Mouse (Mus musculus): Measurements from ENCODE around the gene Oaz1.
"Not testable (repeated sequence)": the region's sequence is repeated elsewhere in the genome, so short reads cannot be mapped to it uniquely, and the experiment has no call there.

Oaz1 gene

DNA sequence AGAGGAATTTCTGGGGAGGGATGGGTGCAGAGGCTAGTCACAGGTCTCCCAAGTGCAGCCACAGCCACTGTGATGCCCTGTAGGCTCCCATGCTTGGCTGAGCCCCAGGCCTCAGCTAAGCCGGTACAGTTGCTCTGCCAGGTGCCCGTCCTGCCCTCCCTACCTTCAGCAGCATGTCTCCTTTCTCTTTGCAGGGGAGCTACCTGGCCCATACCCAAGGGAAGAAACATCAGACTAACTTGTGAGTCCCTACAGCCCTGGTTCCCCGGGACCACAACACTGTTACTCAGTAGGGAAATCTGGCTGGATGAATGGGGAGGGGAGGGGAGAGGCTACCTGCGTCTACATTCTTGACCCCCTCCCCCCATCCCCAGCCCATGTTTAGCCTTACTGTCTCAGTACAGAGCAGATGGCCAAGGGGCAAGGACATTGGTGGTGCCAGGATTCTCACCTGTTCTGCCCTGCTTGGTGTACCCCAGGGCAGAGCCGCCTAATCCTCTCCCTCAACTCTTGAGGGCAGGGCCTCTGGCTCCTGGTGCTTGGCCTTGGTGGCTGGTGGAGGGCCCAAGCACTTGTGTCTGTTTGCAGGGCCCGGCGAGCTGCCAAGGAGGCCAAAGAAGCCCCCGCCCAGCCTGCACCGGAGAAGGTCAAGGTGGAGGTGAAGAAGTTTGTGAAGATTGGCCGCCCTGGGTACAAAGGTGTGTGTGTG, 24.1 kb upstream of the Oaz1 start:
- DNase-seq (ENCODE audit: low spot score in 2 of 2): no peak

DNA sequence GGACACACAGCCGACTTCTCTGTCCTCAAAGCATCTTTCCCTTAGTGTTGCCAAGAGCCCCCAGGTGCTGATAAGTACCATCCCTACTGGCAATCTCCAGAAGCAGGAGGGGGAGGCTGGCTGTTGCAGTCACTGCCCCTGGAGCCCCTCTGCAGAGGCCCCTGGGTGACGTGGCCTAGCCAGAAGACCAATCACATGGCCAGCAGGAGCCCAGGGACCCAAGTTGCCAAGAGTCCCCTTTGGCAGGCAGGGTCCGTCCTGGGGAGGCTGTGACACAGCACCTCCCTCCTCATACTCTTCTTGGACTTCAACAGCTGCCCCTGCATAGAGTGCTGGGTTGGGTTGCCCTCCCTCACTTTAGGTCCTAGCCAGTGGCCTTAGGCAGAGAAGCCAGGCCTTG, 23.5 kb upstream of the Oaz1 start:
- DNase-seq (ENCODE audit: low spot score in 2 of 2): no peak

DNA sequence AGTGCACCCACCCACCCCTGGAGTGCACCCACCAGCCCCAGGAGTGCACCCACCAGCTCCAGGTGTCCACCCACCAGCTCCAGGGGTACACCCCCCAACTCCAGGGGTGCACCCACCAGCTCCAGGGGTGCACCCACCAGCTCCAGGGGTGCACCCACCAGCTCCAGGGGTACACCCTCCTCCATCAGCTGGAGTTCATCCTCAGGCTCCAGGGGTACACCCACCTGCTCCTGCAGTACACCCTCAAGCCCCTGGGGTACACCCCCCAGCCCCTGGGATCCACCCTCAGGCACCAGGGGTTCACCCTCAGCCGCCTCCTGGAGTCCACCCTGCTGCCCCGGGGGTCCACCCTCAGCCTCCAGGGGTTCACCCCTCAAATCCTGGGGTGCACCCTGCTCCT, 22.1 kb upstream of the Oaz1 start:
- DNase-seq (ENCODE audit: low spot score in 2 of 2): peak in 1 of 2 experiments; percentile 18

DNA sequence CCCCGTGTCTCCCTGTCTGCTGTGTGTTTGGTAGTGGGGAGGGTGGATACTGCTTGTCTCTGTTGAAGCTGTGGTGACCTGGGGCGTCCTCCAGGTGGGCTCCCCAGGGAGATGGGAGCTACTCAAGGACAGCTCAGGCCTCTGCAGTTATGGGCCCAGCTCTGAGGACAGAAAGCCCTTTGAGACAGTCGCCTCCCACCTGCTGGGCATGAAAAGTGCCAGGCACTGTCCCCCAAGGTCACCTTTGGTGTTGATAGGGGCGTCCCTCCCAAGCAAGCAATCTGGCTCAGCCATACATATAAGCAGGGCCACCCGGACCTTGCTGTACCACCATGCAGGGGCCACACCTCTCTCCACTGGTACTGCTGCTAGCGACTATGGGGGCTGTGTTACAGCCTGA, 21.5 kb upstream of the Oaz1 start, which contains the start of gene Amh:
Gene Amh (plus strand): TSS at position 328 of the 400 bp plus-strand sequence.
- DNase-seq (ENCODE audit: low spot score in 2 of 2): peak in 1 of 2 experiments; percentile 13

DNA sequence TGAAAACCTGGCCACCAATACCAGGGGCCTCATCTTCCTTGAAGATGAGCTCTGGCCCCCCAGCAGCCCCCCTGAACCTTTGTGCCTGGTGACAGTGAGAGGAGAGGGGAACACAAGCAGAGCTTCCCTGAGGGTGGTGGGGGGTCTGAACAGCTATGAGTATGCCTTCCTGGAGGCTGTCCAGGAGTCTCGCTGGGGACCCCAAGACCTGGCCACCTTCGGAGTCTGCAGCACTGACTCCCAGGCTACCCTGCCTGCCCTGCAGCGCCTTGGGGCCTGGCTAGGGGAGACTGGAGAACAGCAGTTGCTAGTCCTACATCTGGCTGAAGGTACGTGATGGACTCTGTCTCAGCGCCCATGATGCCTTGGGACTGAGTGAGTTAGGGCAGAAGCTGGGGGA, 21.1 kb upstream of the Oaz1 start:
- DNase-seq (ENCODE audit: low spot score in 2 of 2): peak in 1 of 2 experiments; percentile 29

DNA sequence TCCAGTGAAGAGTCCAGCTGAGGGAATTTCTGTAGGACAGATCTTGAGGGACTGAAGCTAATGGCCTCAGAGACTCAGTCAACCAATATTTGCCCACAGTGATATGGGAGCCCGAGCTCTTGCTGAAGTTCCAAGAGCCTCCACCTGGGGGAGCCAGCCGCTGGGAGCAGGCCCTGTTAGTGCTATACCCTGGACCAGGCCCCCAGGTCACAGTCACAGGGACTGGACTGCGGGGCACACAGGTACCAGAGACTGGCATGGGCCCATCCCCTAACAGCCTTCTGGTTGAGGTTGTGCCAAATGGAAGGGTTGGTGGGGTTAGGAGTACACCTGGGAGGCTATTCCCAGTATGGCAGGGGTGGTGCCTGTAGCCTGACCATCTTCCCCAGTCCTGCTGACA, 20.5 kb upstream of the Oaz1 start:
- DNase-seq (ENCODE audit: low spot score in 2 of 2): peak; percentile 67 to 68

DNA sequence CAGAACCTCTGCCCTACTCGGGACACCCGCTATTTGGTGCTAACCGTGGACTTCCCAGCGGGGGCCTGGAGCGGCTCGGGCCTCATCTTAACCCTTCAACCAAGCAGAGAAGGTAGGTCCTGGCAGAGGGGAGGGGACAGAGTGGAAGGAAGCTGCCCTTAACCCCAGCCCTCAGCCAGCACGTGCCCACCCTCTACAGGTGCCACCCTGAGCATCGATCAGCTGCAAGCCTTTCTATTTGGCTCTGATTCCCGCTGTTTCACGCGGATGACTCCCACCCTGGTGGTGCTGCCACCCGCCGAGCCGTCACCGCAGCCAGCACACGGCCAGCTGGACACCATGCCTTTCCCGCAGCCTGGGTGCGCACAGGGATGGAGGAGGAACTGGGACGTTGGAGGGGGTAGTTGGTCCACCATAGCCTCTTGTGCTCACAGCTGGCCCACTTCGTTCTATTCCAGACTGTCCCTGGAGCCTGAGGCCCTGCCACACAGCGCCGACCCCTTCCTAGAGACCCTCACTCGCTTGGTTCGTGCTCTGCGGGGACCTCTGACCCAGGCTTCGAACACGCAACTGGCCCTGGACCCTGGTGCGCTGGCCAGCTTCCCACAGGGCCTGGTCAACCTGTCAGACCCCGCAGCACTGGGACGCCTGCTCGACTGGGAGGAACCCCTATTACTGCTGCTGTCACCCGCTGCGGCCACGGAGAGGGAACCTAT, 20.0 kb upstream of the Oaz1 start:
- no peak for DNase-seq (ENCODE audit: low spot score in 2 of 2)

DNA sequence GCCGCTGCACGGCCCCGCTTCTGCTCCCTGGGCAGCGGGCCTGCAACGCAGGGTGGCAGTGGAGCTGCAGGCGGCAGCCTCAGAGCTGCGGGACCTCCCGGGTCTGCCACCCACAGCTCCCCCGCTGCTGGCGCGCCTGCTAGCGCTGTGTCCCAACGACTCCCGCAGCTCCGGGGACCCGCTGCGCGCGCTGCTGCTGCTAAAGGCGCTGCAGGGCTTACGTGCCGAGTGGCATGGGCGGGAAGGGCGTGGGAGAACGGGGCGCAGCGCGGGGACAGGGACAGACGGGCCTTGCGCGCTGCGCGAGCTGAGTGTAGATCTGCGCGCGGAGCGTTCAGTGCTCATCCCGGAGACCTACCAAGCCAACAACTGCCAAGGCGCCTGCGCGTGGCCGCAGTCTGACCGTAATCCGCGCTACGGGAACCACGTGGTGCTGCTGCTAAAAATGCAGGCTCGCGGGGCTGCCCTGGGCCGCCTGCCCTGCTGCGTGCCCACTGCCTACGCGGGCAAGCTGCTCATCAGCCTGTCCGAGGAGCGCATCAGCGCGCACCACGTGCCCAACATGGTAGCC, 19.3 kb upstream of the Oaz1 start:
- DNase-seq (ENCODE audit: low spot score in 2 of 2): peak; percentile 83 to 87

DNA sequence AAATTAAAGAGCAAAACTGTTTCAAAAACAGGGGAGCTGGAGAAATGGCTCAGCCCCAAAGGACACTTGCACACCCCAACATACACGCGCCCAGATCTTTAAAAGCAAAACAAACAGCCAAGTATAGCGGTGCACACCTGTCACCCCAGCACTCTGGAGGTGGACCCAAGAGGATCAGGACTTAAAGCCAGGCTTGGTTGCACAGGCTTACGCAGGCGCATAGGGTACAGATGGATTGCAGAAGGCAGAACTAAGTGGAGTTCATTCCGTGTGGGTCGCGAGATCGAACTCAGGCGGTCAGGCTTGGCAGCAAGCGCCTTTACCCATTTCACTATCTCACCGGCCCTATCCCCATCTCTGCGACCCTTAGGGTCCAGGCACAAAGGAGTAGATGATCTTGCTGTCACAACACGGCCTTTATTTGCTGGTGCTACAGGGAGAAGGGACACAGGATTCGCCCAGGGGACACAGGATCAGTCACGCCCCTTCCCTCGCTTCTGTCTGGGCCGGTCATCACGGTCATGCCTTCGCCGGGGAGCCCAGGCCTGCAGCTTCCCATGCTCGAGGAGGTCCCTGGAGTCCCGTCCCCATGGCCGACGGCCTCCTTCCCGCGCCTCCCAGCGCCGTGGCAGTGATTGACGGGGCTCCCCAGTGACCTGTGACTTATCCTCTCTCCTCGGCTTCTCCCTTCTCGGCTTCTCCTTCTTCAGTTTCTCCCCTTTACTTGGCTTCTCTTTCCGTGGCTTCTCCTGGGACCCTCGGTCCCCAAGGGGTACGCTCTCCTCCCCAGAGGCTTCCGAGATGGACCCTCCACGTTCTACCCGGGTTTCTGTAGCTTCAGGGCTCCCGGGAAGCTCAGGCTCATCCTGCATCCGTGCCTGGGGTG, 18.1 kb upstream of the Oaz1 start:
- DNase-seq (ENCODE audit: low spot score in 2 of 2): peak in 1 of 2 experiments; percentile 10

DNA sequence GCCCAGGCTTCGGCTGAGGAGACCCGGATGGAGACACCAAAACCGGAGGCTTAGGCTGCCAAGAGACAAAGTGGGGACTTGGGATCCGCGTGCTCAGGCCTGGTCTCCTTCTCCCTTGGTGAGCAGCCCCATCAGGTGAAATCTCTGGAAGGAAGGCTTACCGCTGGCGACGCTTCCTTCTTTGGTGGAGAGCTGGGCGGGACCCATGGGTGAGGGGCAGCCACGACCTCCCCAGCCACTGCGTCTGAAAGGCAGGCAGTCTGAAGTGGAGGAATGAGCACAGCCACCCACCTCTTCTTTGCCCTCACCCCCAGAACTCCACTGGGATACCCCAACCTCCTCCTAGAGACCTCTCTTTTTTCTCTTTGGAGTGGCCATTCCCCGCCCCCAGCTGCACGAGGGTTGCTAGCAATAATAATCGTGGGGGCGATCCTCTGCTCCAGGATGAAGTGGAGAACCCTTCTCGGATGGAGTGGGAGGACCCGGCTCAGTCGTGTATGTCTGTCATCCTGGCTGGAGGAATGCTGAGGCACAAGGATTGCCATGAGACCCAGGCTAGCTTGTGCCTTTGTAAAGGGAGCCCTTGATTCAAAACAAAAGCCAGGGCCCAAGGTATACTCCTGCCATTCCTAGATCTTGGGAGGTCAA, 17.3 kb upstream of the Oaz1 start:
- peak in 1 of 2 experiments; percentile 13 for DNase-seq (ENCODE audit: low spot score in 2 of 2)

DNA sequence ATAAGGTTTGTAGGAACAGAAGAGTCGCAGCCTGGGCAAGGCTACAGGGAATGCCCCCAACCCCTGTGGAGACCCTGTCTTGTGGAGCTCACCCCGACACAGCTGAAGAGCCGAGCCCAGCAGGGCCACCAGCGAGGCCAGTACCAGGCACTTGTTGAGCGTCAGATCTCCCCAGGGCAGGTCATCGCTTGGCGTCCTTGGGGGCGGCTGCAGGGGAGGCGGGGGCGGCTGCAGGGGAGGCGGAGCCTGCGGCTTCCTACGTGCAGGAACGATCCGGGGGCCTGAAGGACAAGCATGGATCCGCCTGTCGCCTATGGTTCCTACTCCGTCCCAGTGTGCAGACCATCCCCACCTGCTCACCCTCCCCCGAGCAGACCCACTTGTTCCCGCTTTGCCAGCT, 16.4 kb upstream of the Oaz1 start:
- peak in 1 of 2 experiments; percentile 8 for DNase-seq (ENCODE audit: low spot score in 2 of 2)

DNA sequence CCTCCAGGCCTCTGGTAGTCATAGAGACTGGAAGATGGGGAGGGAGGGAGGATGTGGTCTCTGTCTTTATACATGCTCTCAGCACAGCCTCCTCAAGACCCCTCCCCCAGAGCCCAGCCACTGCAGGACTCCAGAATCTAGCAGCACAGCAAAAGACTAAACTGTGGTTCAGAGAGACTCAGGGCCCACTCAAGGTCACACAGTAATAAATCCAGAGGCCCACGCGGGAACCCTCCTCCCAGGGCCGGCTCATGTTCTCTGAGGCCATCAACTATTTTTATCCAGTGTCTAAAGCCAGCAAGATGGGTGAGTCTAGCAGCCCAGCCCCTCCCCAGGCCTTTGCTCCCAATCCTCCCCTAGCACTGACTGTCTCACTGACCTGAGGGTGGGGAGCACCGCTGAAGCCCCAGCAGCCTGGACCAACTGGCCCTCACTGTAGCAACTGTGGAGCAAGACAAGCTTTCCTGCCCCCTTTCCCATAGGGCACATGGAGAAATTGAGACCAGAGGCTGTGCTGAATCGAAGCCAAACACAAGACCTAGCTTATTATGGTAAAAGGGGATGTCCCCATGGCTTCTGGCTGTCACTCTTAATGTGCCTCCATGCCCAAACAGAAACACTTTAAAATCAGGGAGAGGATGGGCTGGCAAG, 13.9 kb upstream of the Oaz1 start:
- no peak for DNase-seq (ENCODE audit: low spot score in 2 of 2)

DNA sequence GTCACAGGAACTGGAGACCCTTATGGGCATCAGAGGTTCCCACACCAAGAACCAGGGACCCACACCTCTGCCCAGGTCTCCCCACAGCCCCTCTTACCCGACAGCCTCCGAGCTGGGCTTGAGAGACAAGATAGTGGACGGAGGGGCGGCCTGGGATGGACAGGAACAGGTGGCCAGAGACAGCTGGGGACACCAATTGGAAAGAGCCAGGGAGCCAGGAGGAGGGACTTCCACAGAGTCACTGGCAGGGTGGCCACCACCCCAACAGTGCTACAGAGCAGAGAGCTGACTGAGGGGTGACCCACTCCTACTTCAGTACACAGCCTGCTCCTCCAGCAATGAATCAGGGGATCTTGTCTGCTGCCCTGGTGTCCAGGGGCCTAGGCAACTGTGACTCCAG, 13.1 kb upstream of the Oaz1 start, which contains the start of gene Jsrp1:
Gene Jsrp1 (minus strand): TSS at position 133 of the 400 bp plus-strand sequence.
- DNase-seq (ENCODE audit: low spot score in 2 of 2): no peak

DNA sequence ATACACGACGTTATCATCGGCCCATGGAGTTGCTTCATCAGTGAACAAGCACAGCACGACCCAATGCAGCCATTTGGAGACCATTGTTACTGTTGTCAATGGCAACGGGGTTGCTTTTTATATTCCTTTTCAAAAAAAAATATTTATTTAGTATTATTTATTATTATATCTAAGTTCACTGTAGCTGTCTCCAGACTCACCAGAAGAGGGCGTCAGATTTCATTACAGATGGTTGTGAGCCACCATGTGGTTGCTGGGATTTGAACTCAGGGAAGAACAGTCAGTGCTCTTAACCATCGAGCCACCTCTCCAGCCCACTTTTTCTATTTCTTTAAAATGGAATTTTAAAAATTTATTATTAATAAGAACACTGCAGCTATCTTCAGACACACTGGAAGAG, 11.7 kb upstream of the Oaz1 start:
- DNase-seq (ENCODE audit: low spot score in 2 of 2): no peak

DNA sequence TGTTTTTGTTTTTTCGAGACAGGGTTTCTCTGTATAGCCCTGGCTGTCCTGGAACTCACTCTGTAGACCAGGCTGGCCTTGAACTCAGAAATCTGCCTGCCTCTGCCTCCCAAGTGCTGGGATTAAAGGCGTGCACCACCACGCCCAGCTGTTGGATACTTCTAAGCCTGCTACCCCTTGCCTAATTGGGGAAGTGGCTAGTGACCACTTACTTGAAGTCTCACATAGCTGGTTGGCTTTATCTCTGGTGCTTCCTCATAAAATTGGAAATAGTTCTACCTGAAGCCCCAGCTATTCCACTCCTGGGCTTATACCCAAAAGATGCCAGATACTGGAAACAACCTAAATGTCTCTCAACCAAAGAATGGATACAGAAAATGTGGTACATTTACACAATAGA, 10.2 kb upstream of the Oaz1 start:
- not testable (repeated sequence) for DNase-seq (ENCODE audit: low spot score in 2 of 2)

DNA sequence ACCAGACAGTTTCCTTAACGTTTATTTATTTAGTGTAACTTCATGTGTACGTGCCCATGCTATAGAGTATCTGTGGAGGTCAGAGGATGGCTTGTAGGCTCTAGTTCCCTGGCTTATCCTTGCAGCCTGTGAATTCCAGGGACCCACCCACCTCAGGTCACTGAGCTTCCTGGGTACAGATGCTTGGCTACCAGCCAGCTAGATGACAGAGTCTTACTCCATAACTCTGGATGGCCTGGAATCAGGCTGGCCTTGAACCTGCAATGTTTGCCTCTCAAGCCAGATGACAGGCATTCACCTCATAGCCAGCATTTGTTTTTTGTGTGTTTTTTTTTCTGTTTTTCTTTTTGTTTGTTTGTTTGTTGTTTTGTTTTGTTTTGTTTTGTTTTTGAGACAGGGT, 9.3 kb upstream of the Oaz1 start:
- no peak for DNase-seq (ENCODE audit: low spot score in 2 of 2)

DNA sequence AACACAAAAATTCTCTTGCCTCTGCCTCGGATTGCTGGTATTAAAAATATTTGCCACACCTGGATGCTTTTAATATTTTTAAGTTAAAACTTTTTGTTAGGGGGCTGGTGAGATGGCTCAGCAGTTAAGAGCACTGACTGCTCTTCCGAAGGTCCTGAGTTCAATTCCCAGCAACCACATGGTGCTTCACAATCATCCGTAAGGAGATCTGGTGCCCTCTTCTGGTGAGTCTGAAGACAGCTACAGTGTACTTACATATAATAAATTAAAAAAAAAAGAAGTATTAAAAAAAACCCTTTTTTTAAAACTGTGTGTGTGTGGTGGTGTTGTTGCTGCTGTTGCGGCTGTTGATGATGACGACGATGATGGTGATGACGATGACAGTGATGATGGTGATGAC, 8.5 kb upstream of the Oaz1 start:
- DNase-seq (ENCODE audit: low spot score in 2 of 2): not testable (repeated sequence)

DNA sequence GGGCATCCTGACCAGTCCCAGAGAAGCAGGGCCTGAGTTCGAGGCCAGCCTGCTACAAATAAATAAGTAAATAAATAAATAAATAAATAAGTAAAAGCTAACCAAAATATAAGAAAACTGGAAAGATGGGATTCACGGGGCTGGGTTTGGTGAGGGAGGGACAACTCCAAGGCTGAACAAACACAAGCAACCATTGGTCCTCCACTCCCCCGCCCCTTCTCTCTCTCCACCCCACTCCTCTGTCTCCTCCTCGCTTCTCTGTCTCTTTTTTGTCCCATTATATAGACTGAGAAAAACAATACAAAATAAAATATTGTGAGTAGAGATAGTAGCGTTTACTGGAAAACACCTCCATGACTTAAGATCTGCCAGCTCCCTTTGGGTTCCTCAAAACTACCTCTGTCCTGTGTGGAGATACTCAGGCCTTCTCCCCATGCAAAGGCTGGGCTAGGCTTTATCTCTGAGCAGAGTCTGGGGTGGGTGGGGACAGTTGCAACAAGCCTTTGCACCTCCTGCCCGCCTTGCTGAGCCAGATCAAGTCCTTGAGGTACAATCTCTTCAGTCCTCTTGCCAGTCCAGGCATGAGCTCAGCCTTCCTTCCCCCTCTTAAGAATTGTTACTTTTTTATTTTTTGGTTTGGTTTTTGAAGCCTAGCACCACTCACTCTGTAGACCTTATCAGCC, 7.7 kb upstream of the Oaz1 start:
- no peak for DNase-seq (ENCODE audit: low spot score in 2 of 2)

DNA sequence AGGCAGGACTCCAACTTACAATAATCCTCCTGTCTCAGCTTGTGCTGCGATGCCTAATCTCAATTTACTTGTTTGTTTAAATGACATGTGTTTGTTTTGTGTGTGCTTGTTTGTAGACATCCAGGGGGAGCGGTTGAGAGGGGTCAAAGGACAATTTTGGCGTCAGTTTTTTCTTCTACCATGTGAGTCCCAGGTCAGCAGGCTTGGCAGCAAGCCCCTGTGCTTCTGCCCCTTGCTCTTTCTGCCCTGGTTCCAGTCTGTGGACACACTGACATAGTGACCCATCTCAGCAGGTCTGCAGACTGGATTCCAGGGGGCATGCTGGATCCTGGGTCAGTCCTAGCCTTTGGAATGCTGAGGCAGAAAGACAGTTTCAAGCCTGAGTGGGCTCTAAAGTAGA, 7.0 kb upstream of the Oaz1 start:
- DNase-seq (ENCODE audit: low spot score in 2 of 2): no peak

DNA sequence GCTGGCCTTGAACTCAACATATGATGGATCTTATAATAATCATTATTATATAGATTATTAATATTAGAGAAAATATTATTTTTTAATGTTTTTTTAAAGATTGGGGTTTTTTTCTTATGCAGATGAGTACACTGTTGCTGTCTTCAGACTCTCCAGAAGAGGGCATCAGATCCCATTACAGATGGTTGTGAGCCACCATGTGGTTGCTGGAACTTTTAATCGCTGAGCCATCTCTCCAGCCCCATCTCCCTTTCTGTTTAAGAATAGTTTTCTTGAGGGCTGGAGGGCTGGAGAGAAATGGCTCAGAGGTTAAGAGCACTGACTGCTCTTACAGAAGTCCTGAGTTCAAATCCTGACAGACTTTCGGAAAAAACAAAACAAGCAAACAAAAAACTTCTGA, 4.5 kb upstream of the Oaz1 start:
- no peak for DNase-seq (ENCODE audit: low spot score in 2 of 2)

Data from frontal cortex, postnatal 10 days (tissue).